Mouse (Mus musculus): ENCODE measurements at regions not wholly inside any gene's neighbourhood (a gene's known extent, or its start where the extent isn't known, plus 50 kb on each side); places are given as distances from the start of the nearest gene placed in this dataset.

GRCm38 (mm10) chr14:71531298-71531697, 931.7 kb upstream of the Fam160b2 start:
- TF ChIP-seq CTCF (conservative IDR thresholded peaks at IDR 0.05; ENCODE audit: insufficient read depth, insufficient read length, low read depth, low read length) (no peak), POLR2A (IDR thresholded peaks at IDR 0.05; ENCODE audit: low read depth, low read length) (no peak)
